Mouse (Mus musculus) hindbrain, postnatal 0 days (tissue): ENCODE results near the gene Zfp212. TPM values are rescaled to one million over a fixed set of nuclear protein-coding genes. Genes with fewer than 3 reads are reported as not detected.
"Not testable (repeated sequence)": the region's sequence is repeated elsewhere in the genome, so short reads cannot be mapped to it uniquely, and the experiment has no call there.

Source experiments
- ATAC-seq: fragments of 200-750 bp; cut with Nextera tagmentation; 2 replicates; pipeline ENCODE4 v1.8.0; 2017; ENCODE audit warnings: mild to moderate bottlenecking, moderate TSS enrichment, moderate library complexity
- DNase-seq: peaks from one replicate; pipeline ENCODE4 v3.0.0-alpha.2; 2015; ENCODE audit warnings: low spot score
- H3K27ac ChIP-seq: fragments of 300-500 bp; sonication (generic); 2 replicates; pipeline ENCODE4 v1.5.1; 2014; ENCODE audit warnings: mild to moderate bottlenecking
- H3K27me3 ChIP-seq: fragments of 300-500 bp; sonication (generic); 2 replicates; pipeline ENCODE4 v1.6.1; 2014; ENCODE audit warnings: low read length, mixed read lengths; ENCODE audit not compliant: insufficient read depth
- H3K36me3 ChIP-seq: fragments of 300-500 bp; sonication (generic); 2 replicates; pipeline ENCODE4 v1.6.1; 2014; ENCODE audit warnings: low read length, mixed read lengths; ENCODE audit not compliant: insufficient read depth
- H3K4me1 ChIP-seq: fragments of 300-500 bp; sonication (generic); 2 replicates; pipeline ENCODE4 v1.6.1; 2014; ENCODE audit warnings: antibody characterized with exemption, low read length, mixed read lengths; ENCODE audit not compliant: insufficient read depth
- H3K4me2 ChIP-seq: fragments of 300-500 bp; sonication (generic); 2 replicates; pipeline ENCODE4 v1.6.1; 2014; ENCODE audit warnings: low read depth, mild to moderate bottlenecking, low read length, moderate library complexity, mixed read lengths
- H3K4me3 ChIP-seq: fragments of 300-500 bp; sonication (generic); 2 replicates; pipeline ENCODE4 v1.5.1; 2014; ENCODE audit warnings: low read length
- H3K9ac ChIP-seq: fragments of 300-500 bp; sonication (generic); replicated peaks from 2 replicates; pipeline ENCODE4 v1.6.1; 2014; ENCODE audit warnings: mild to moderate bottlenecking, low read length, moderate library complexity, mixed read lengths
- H3K9me3 ChIP-seq: fragments of 300-500 bp; sonication (generic); 2 replicates; pipeline ENCODE4 v1.6.1; 2016; ENCODE audit warnings: low read length, mixed read lengths
- CTCF ChIP-seq: IDR thresholded peaks from 2 replicates; pipeline ENCODE4 v1.5.1; 2016; ENCODE audit warnings: antibody characterized with exemption, control low read depth, low read depth
- WGBS: fragments of 180-500 bp; shearing (Covaris S2); extraction: QIAGEN DNeasy Blood & Tissue Kit; methylation state at CpG from one replicate; pipeline ENCODE4 v1.1.7; 2014; 5-methylcytosine and 5-hydroxymethylcytosine counted together
- polyA plus RNA-seq: library from polyadenylated mRNA; unstranded; fragments of >200 nt; fragmentation: Nextera tagmentation; extraction: Ambion mirVana; gene quantifications from 2 replicates; pipeline ENCODE4 v1.2.1, GENCODE M21; 2015
- total RNA-seq: library from RNA; depleted of rRNA; stranded (reverse); fragments of >200 nt; gene quantifications from 2 replicates; pipeline ENCODE4 v1.2.3, GENCODE M21; 2014; rRNA removed

The Zfp212 gene
- total and polyA plus RNA-seq, 2 experiments from 2014 or later: 15.3 to 19.6 TPM

DNA sequence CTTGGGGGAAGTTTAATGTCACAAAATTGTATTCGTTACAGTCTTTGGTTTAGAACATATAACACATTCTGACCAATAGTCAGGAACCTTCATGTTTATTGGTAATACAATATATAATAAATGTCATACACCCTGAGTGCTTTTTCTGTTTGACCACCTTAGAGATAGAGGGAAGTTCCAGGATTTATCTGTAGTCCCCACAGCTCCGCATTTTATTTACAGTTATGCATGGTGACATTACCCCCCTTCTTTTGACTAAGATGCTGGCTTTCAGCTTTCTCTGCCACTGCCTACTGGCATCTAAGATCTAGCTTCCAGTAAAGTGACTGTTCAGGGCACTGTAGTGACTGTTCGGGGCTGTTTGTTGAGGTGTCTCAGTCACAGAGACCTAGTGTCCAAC lies 34.1 kb downstream of the Zfp212 start:
- Histone ChIP-seq H3K27ac (no peak overlapping the region), H3K4me2 (peak overlapping the region; percentile 94), H3K27me3 (no peaks in the 10 kb centered on the region), H3K9ac (no peak overlapping the region), H3K36me3 (peaks cover 16% of the 10 kb centered on the region), H3K4me3 (peak overlapping the region; percentile 68), H3K4me1 (peaks cover 20% of the 10 kb centered on the region), H3K9me3 (no peaks in the 10 kb centered on the region)
- ATAC-seq: no peak
- no peak for TF ChIP-seq CTCF
- WGBS: 92% methylated on average over 3 of the region's 3 CpGs
- DNase-seq: no peak

DNA sequence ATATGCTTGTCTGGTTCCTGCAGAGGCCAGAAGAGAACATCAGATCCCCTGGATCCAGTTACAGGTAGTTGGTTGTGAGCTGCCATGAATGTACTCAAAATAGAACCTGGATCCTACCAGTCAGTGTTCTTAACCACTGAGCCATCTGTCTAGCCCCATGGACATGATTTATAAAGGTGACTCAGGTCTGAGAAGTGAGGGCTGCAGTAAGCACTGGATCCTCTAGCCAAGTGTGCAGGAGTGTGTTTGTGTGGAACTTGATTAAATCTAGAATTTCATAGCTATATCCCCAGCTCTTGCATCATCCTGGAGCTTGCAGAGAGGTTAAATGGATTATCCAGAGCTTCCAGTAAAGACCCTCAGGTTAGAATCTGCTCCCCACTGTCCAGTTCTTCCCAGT lies 37.5 kb downstream of the Zfp212 start:
- H3K9ac ChIP-seq: no peak overlapping the region
- DNase-seq (no peak), ATAC-seq (no peak)
- peaks cover 32% of the 10 kb centered on the region for H3K36me3 ChIP-seq
- no peak overlapping the region for H3K4me3 ChIP-seq
- H3K4me2 ChIP-seq: no peak overlapping the region
- no peak for TF ChIP-seq CTCF
- H3K27ac ChIP-seq: no peak overlapping the region
- H3K9me3 ChIP-seq: no peaks in the 10 kb centered on the region
- no peaks in the 10 kb centered on the region for H3K27me3 ChIP-seq
- peaks cover 17% of the 10 kb centered on the region for H3K4me1 ChIP-seq

GRCm38 (mm10) chr6:47960685-47961421 lies 40.6 kb downstream of the Zfp212 start:
- H3K36me3 ChIP-seq: peaks cover 55% of the 10 kb centered on the region

GRCm38 (mm10) chr6:47963051-47963450 lies 42.8 kb downstream of the Zfp212 start:
- H3K4me1 ChIP-seq: no peaks in the 10 kb centered on the region
- no peaks in the 10 kb centered on the region for H3K27me3 ChIP-seq
- no peak overlapping the region for H3K9ac ChIP-seq
- no peak overlapping the region for H3K27ac ChIP-seq
- H3K9me3 ChIP-seq: no peaks in the 10 kb centered on the region
- no peak for TF ChIP-seq CTCF
- H3K4me2 ChIP-seq: no peak overlapping the region
- H3K36me3 ChIP-seq: peaks cover 41% of the 10 kb centered on the region
- ATAC-seq (no peak), DNase-seq (no peak)
- H3K4me3 ChIP-seq: no peak overlapping the region
- 91% methylated on average over 7 of the region's 7 CpGs for WGBS

More at GRCm38 (mm10) chr6:47960685-47961421, 40.6 kb downstream of the Zfp212 start:
- DNase-seq (no peak), ATAC-seq (no peak)
- no peak for TF ChIP-seq CTCF
- Histone ChIP-seq H3K27me3 (no peaks in the 10 kb centered on the region), H3K4me3 (no peak overlapping the region), H3K4me2 (no peak overlapping the region), H3K4me1 (no peaks in the 10 kb centered on the region), H3K9ac (no peak overlapping the region), H3K27ac (no peak overlapping the region), H3K9me3 (no peaks in the 10 kb centered on the region)
- WGBS: 89% methylated on average over 6 of the region's 6 CpGs

DNA sequence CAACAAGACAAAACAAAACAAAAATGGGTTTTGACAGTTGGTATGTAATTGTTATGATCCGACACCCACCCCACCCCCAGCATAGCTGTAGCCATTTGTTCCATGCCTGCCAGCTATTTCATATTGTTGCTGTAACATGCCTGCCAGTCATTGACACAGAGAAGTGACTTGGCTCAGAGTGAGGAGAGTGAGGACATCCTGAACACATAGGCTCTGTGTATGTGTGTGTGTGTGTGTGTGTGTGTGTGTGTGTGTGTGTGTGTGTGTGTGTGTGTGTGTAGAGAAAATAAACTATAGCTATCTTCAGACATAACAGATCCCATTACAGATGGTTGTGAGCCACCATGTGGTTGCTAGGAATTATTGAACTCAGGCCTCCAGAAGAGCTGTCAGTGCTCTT lies 47.9 kb downstream of the Zfp212 start:
- H3K4me1 ChIP-seq, H3K27ac ChIP-seq, H3K27me3 ChIP-seq, H3K9me3 ChIP-seq, H3K9ac ChIP-seq, H3K4me3 ChIP-seq, DNase-seq, ATAC-seq, H3K4me2 ChIP-seq: not testable (repeated sequence)
- TF ChIP-seq CTCF: 0 out of 2 replicates have a peak, but pooled peaks have one; percentile 5
- 69% methylated on average over 1 of the region's 1 CpGs for WGBS
- H3K36me3 ChIP-seq: peaks cover 19% of the 10 kb centered on the region

DNA sequence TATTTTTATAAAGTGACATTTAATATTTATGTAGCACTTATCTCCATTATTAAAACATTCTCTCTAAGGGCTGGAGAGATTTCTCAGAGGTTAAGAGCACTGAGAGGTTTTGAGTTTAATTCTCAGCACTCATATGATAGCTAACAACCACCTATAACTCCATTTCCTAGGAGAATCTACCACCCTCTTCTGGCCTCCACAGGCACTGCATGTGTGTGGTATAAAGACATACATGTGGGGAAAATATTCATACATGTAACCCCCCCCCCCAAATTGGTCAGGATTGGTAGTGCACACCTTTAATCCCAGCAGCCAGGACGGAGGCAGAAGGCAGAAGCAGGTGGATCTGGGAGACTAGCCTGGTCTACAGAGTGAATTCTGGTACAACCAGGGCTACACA lies 54.3 kb downstream of the Zfp212 start:
- 94% methylated on average over 1 of the region's 1 CpGs for WGBS
- TF ChIP-seq CTCF: no peak

GRCm38 (mm10) chr6:47978897-47979368 lies 58.7 kb downstream of the Zfp212 start:
- no peak overlapping the region for H3K4me3 ChIP-seq
- H3K9ac ChIP-seq: no peak overlapping the region
- H3K27me3 ChIP-seq: no peaks in the 10 kb centered on the region
- TF ChIP-seq CTCF: peak; percentile 72
- H3K4me1 ChIP-seq: no peaks in the 10 kb centered on the region
- no peaks in the 10 kb centered on the region for H3K9me3 ChIP-seq
- H3K4me2 ChIP-seq: no peak overlapping the region
- WGBS: 15% methylated on average over 6 of the region's 6 CpGs
- peak; percentile 92 for ATAC-seq
- H3K36me3 ChIP-seq: no peaks in the 10 kb centered on the region
- peak; percentile 72 for DNase-seq
- H3K27ac ChIP-seq: no peak overlapping the region

More for the DNA sequence above, 54.3 kb downstream of the Zfp212 start:
- no peak overlapping the region for H3K9ac ChIP-seq
- no peak overlapping the region for H3K4me3 ChIP-seq
- no peaks in the 10 kb centered on the region for H3K9me3 ChIP-seq
- no peaks in the 10 kb centered on the region for H3K27me3 ChIP-seq
- H3K4me1 ChIP-seq: no peaks in the 10 kb centered on the region
- DNase-seq: no peak
- H3K27ac ChIP-seq: no peak overlapping the region
- no peak overlapping the region for H3K4me2 ChIP-seq
- H3K36me3 ChIP-seq: no peaks in the 10 kb centered on the region
- no peak for ATAC-seq

Other genes starting within 250 kb of the Zfp212 start
- gene Pdia4, start 107.0 kb upstream of the Zfp212 start, total RNA-seq: 75.0 and 100 TPM in 2 replicates
- gene Pdia4, start 107.0 kb upstream of the Zfp212 start, polyA plus RNA-seq: 90.0 and 93.4 TPM in 2 replicates
- 16.6 and 17.7 TPM in 2 replicates for gene Zfp786, start 89.6 kb upstream of the Zfp212 start, total RNA-seq
- gene Zfp786, start 89.6 kb upstream of the Zfp212 start, polyA plus RNA-seq: 6.3 and 6.6 TPM in 2 replicates
- gene Zfp398, start 84.8 kb upstream of the Zfp212 start, total RNA-seq: 24.2 and 25.1 TPM in 2 replicates
- 12.6 and 13.0 TPM in 2 replicates for gene Zfp398, start 84.8 kb upstream of the Zfp212 start, polyA plus RNA-seq
- gene Zfp282, start 43.3 kb upstream of the Zfp212 start, total RNA-seq: 41.8 and 43.8 TPM in 2 replicates
- gene Zfp282, start 43.3 kb upstream of the Zfp212 start, polyA plus RNA-seq: 14.4 and 15.5 TPM in 2 replicates
- 30.6 and 32.0 TPM in 2 replicates for gene Zfp956, start 32.9 kb downstream of the Zfp212 start, total RNA-seq
- 21.0 and 21.3 TPM in 2 replicates for gene Zfp956, start 32.9 kb downstream of the Zfp212 start, polyA plus RNA-seq
- gene Zfp777, start 128.4 kb downstream of the Zfp212 start, total RNA-seq: 33.6 and 47.7 TPM in 2 replicates
- 15.4 and 16.2 TPM in 2 replicates for gene Zfp777, start 128.4 kb downstream of the Zfp212 start, polyA plus RNA-seq
- 34.3 and 35.9 TPM in 2 replicates for gene Zfp746, start 166.1 kb downstream of the Zfp212 start, total RNA-seq
- 15.3 and 16.4 TPM in 2 replicates for gene Zfp746, start 166.1 kb downstream of the Zfp212 start, polyA plus RNA-seq